Mouse (Mus musculus) stomach, postnatal 0 days (tissue): Measurements from ENCODE around the gene Eif2b5.
"Not testable (repeated sequence)": the region's sequence is repeated elsewhere in the genome, so short reads cannot be mapped to it uniquely, and the experiment has no call there.

Source experiments
- CTCF ChIP-seq: IDR thresholded peaks from 2 replicates; pipeline ENCODE4 v1.5.1; 2016; ENCODE audit warnings: antibody characterized with exemption, low read depth, mild to moderate bottlenecking, moderate library complexity
- EP300 ChIP-seq: optimal IDR thresholded peaks from 2 replicates; pipeline ENCODE3; 2016; ENCODE audit warnings: antibody characterized with exemption

DNA sequence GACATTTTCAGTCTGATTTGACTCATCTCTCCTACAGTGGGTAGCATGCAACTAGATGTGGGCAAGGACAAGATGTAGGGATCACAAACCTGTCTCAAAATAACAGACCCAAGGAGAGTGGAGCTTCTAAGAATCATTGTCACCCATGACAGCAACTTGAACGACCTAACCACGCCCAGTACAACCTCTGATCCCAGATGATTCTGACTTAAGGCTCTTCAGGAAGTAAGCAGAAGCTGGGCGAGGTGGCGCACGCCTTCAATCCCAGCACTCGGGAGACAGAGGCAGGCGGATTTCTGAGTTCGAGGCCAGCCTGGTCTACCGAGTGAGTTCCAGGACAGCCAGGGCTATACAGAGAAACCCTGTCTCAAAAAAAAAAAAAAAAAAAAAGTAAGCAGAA, 9.9 kb upstream of the Eif2b5 start:
- not testable (repeated sequence) for TF ChIP-seq CTCF, EP300
